Mouse (Mus musculus) CH12F3 (cell line): Measurements from ENCODE around the gene Phf7.

Experiments
- in situ Hi-C: fragments of 300-500 bp; cut with MboI; formaldehyde crosslinking; loops from 2 replicates; pipeline ENCODE4 v1.14.3; 2020; ENCODE audit warnings: low sequenced_read_pairs

The Phf7 gene

GRCm38 (mm10) chr14:31251084-31251604 is at the start of gene Phf7, which contains the start of gene Bap1:
Gene Phf7 (minus strand): TSS chr14:31251317.
Gene Bap1 (plus strand): TSS chr14:31251450.
- in situ Hi-C loops: no loop called here

DNA sequence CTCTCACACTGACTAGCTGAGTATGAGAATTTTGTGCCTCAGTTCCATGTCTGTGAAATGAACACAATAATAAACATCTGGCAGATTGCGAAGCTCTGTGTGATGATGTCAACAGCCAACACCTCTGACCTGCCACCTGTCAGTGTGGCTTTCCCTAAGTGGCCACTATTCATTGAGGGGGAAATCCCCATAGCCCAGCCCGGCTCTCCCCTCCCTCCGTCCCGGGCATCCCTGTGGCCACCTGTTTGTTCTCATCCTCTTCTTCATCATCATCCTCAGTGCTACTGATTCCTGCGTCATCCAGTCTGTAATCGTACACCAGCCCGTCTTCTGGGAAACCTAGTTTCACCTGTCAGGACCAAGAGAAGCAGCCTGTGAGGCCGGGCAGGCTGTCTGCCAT is 34.6 kb upstream of the Phf7 start:
- in situ Hi-C loops: no loop called here

DNA sequence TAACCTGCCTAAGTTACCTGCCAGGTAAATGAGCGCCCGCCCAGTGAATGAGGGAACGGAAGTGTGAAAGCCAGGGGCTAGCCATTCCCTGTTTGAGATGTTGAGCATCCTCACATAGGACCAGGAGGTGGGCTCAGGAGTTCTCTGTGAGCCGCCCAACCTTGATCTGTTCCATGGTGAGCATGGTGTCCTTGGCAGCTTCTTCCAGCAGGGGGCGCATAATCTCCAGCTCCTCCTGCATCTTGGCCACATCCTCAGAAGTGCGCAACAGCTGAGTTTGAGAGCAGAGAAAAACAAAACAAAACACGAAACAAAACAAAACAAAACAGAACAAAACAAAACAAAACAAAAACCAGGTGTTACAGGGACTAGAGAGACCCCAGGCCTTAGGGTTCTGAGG is 21.0 kb upstream of the Phf7 start:
- in situ Hi-C loops: loop anchor here (5.0 kb wide), 1 partner anchor 55 kb away; no protein-coding TSS in a partner anchor

DNA sequence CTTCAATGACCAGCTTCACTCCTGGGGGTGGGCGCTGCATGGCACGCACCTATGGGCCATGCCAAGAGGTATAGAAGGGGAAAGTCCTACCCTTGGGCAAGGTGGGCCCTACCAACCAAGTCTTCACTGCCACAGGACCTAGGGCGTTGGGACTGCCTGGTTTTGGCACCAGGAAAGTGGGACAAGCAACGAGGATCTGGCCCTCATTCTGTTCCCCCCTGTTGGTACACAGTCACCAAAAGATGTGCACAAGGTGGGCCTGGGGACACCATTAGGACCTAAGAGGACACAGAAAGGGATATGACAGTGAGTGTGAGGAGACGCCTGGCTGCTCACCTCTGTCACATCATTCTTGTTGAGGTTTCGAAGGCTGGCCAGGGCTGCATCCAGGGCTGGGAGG is 20.0 kb upstream of the Phf7 start:
- in situ Hi-C loops: loop anchor here (5.0 kb wide), 1 partner anchor 56 kb away; no protein-coding TSS in a partner anchor

DNA sequence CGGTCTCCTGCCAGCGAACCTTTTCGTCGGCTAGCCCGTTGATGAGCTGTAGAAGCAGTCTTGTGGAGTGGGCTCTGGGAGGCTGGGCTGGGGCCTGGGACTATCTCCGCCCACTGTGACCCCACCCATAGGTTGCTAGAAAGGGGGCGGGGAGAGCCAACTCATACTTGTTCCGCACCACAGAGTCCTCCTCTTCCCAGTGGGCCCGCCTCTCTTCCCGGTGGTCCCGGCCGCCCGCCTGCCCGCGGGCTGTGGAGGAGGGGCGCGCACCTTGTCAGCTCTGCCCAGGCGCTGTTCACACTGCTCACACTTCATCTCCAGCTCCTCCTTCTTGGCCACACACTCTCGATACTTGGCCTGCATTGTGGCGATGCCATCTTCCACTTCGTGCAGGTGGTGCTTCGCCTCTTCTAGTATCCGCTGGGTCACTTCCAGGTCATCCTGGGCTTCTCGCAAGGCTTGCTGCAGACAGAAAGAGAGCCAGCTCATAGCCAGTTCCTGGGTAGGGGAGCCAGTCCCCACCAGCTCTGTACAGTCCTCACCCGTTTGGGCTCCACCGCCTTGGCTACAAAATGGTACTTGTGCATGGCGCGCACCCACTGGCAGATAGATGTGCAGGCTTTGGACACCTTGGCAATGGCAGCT is 18.5 kb upstream of the Phf7 start:
- in situ Hi-C loops: loop anchor here (5.0 kb wide), 1 partner anchor 58 kb away; no protein-coding TSS in a partner anchor

GRCm38 (mm10) chr14:31268301-31269001 is 17.3 kb upstream of the Phf7 start:
- in situ Hi-C loops: no loop called here

- in situ Hi-C loops: no loop called here
Measured at GRCm38 (mm10) chr14:31267649-31268048, 16.5 kb upstream of the Phf7 start.

DNA sequence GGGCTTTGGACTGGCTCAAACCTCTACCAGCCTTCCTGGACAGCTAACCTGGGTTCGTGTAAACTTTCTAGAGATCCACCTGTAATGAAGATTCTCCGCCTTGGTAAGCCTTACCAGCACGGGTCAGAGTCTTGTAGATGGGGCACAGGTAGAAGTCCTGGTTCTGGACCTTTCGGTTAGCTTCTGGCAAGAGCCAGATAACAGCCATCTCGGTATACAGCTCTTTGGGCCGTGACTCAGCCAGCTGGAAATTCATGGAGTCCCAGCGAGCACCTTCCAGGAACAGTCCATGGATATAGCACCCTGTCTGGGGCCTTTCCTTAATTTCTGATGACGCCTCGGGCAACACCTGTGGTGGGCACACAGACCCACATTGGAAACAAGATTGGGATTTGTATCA is 9.8 kb upstream of the Phf7 start:
- in situ Hi-C loops: no loop called here

DNA sequence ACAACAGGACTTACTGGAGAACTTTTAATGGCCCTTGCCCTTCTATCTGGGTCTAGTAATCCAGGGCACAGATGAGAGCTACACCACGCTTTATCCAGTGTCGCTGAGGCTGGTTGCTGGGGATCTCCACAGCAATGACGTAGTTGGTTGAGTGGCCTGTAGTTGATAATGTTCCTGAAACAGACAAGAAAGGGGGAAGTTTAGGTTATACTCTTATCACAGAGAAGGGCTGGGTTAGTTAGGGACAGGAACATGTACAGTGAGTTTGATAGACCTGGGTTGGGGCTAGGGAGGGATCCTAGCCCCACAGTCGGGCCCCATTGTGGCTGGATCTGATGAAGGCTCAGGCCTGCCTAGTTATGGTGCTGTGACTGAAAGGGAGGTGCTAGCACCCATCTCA is 9.3 kb upstream of the Phf7 start:
- in situ Hi-C loops: no loop called here

- in situ Hi-C loops: no loop called here
Measured at GRCm38 (mm10) chr14:31258476-31259050, 7.4 kb upstream of the Phf7 start.

DNA sequence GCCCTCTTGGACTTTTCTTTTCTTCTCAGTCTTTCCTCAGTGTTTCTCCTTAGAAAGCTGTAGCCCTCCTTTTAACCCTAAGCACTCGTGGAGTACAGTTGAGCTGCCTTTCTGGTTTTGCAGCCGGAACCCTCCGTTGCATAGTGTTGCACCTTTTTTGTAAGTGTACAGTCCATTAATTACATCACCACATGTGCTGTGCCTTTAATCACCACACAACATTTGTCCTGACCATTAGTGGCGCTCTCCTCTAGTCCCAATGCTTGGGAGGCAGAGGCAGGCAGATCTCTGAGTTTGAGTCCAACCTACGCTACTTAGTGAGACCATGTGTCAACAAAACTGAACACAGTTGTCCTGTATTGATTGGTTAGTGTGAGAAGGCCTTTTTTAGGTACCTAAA is 974 bp upstream of the Phf7 start:
- in situ Hi-C loops: no loop called here

GRCm38 (mm10) chr14:31251626-31252025 is 509 bp upstream of the Phf7 start:
- in situ Hi-C loops: no loop called here

GRCm38 (mm10) chr14:31250222-31251083 is 664 bp downstream of the Phf7 start:
- in situ Hi-C loops: no loop called here

GRCm38 (mm10) chr14:31248396-31248795 is 2.7 kb downstream of the Phf7 start:
- in situ Hi-C loops: no loop called here

- in situ Hi-C loops: no loop called here
Measured at GRCm38 (mm10) chr14:31245946-31246345, 5.2 kb downstream of the Phf7 start.

DNA sequence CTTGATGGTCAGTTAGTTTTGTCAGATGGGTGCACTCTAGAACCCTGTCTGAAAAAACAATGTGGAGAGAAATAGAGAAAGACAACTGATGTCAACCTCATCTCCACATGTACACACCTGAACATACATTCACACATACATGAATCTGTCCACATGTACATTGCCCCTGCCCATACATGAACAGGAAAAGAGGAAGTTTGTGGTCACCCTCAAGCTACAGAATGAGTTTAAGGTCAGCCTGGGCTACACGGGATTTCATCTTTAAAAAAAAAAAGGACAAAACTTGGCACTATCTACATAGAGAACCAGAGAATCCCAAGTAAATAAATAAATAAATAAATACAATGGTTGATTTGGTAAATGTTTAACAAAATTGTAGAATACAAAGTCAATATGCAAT is 6.3 kb downstream of the Phf7 start:
- in situ Hi-C loops: no loop called here

DNA sequence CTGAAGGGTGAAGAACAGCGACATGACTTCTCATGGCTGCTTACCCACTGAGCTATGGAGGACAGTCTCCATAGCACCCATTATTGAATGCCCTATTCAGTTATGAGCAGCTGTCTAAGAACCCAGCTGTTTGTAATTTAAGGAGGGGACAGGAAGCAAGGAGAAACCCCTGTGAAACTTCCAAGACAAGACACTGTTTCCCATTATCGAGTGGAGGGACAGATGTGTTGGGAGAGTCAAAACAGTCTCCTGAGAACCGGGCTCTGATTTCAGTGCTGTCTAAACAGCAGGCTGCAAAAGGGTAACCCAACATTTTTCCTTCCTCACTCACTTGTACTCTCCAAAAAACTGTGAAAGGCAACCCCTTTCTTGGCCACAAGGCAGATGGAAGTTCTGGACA is 10.6 kb downstream of the Phf7 start:
- in situ Hi-C loops: no loop called here

DNA sequence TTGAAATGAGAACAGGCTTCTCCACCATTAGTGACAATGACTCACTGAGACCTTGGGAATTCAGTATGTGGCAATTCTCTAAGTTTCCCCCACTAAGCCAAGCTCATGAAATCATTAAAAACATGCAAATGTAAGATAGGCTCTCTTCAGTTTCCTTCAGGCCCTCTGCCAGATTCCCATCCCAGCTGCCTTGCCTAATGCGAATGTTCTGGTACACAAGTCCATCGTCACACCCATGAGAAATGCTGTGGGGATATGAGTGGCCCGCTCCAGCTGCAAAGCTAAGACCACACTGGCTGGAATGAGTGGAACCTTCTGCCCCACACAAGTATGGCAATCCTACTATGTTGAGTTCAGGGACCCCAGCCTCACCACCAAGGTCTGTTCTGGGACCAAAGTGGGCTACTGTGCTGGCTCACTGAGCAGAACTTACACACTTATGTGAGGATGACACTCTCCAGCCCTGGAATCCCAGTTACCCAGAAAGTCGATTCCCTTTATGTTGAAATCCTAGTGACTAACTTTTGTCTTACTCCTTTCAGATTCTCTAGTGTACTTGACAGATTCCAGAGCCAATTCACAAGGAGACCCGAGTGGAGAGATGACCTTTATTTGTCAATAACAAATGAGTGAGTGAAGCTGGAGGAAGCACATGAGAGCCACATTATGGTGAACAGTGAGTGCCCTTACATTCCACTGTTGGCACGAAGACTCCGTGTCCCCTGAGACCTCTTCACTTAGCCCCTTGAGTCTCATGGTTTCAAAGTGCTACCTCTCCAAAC is 13.8 kb downstream of the Phf7 start:
- in situ Hi-C loops: no loop called here

- in situ Hi-C loops: no loop called here
Measured at GRCm38 (mm10) chr14:31233996-31234591, 17.0 kb downstream of the Phf7 start.
